ENCODE assay signal across 28 mouse cellular contexts in genomic region chr10:19045986-19046385, GRCm38 (mm10). TPM values are rescaled to one million over a fixed set of nuclear protein-coding genes. Genes with fewer than 3 reads are reported as not detected.
DNase-seq lines count a peak whose midpoint lies in the region; ATAC-seq and TF ChIP-seq lines count a peak whose summit lies in the region.
"Had no signal": no experiment of that assay in that cellular context is flagged by ENCODE, and none has a peak within 500 bp of the region (broad histone marks: within the 10 kb centered on the region; RNA-seq: fewer than 3 reads in every experiment).

No protein-coding gene starts in this region.

- H3K4me2 ChIP-seq in CH12.LX (ENCODE audit: insufficient read depth, low read depth, poor library complexity, severe bottlenecking) (peak overlapping the region; percentile 51; the same call in 1 of the 2 replicates), myocyte (ENCODE audit: low read depth) (peak overlapping the region; percentile 53)
- no peak overlapping the region for H3K4me2 ChIP-seq in kidney, embryonic 15.5 days
- H3K4me2 ChIP-seq: embryonic facial prominence, embryonic 13.5 days; heart, embryonic 11.5 days; hindbrain, embryonic 12.5 days; hindbrain, embryonic 15.5 days had no signal

- TF ChIP-seq EP300 in CH12.LX (IDR thresholded peaks at IDR 0.05; ENCODE audit: low read length) = no peak

- peak; percentile 97 for DNase-seq in 3T3-L1 (ENCODE audit: low read depth, low spot score)
- peak; percentile 53 for DNase-seq in CH12.LX (ENCODE audit: extremely low read depth)
- peak; percentile 67 for DNase-seq in Patski (ENCODE audit: low read depth, low spot score)
- no peak for DNase-seq in heart, embryonic 10.5 days (ENCODE audit: low spot score)
- DNase-seq in frontal cortex, postnatal 10 days (ENCODE audit: low spot score in 2 of 2) = no peak
- DNase-seq: adrenal gland, postnatal 10 days; B cell, adult 2 months; cerebellum, adult 11 months; cerebellum, adult 2 months; cerebellum, postnatal 10 days; cerebellum, postnatal 36 days; embryo, embryonic 11 days; forebrain, postnatal 0 days; gastrocnemius, postnatal 10 days; gastrocnemius, postnatal 36 days; heart, adult 2 months; kidney, adult 2 months had no signal

- in situ Hi-C loops in CH12.LX (cut with MboI; ENCODE audit: low pct_ligation_motif_present, low pct_unique_long_range_greater_than_20kb, low sequenced_read_pairs) (no loop called here), Patski (cut with MboI; ENCODE audit: low pct_unique_long_range_greater_than_20kb) (no loop called here)

- no peak overlapping the region for H3K4me3 ChIP-seq in CH12.LX (replicated peaks in 1 of 3; ENCODE audit: low read depth in 2 of 3, low read length in 2 of 3, poor library complexity in 1 of 3)
- H3K4me3 ChIP-seq in myocyte = no peak overlapping the region
- no peak overlapping the region for H3K4me3 ChIP-seq in kidney, embryonic 15.5 days (replicated peaks)
- no peak overlapping the region for H3K4me3 ChIP-seq in heart, embryonic 10.5 days
- H3K4me3 ChIP-seq: embryonic facial prominence, embryonic 10.5 days; embryonic facial prominence, embryonic 13.5 days; heart, adult 2 months; hindbrain, embryonic 12.5 days; hindbrain, embryonic 15.5 days had no signal

- dilution Hi-C loops in CH12.LX (cut with MboI; ENCODE audit: extremely low pct_ligation_motif_present, extremely low pct_unique_long_range_greater_than_20kb, low sequenced_read_pairs) = no loop called here

- peaks cover 14 to 45% of the 10 kb centered on the region in 2 experiments for H3K4me1 ChIP-seq in CH12.LX (ENCODE audit: control insufficient read depth in 1 of 2, insufficient read depth in 2 of 2)
- no peaks in the 10 kb centered on the region for H3K4me1 ChIP-seq in kidney, embryonic 15.5 days
- H3K4me1 ChIP-seq in heart, embryonic 10.5 days = no peaks in the 10 kb centered on the region
- H3K4me1 ChIP-seq: embryonic facial prominence, embryonic 10.5 days; embryonic facial prominence, embryonic 13.5 days; hindbrain, embryonic 12.5 days; hindbrain, embryonic 15.5 days had no signal

- no peak overlapping the region for H3ac ChIP-seq in myocyte (ENCODE audit: control insufficient read depth, insufficient read length)

- no peaks in the 10 kb centered on the region for H3K27me3 ChIP-seq in CH12.LX (replicated peaks)
- no peaks in the 10 kb centered on the region for H3K27me3 ChIP-seq in Patski
- H3K27me3 ChIP-seq in myocyte (ENCODE audit: control insufficient read depth, insufficient read depth, insufficient read length) = no peaks in the 10 kb centered on the region
- H3K27me3 ChIP-seq in kidney, embryonic 15.5 days = no peaks in the 10 kb centered on the region
- no peaks in the 10 kb centered on the region for H3K27me3 ChIP-seq in heart, embryonic 10.5 days (ENCODE audit: insufficient read depth, poor library complexity, severe bottlenecking)
- H3K27me3 ChIP-seq: embryonic facial prominence, embryonic 13.5 days; hindbrain, embryonic 12.5 days; hindbrain, embryonic 15.5 days had no signal

- WGBS in kidney, embryonic 15.5 days = 62% methylated on average over 2 of the region's 2 CpGs
- 56% methylated on average over 2 of the region's 2 CpGs for WGBS in heart, embryonic 10.5 days

- TF ChIP-seq CTCF in CH12.LX (conservative IDR thresholded peaks at IDR 0.05 in 1 of 2, IDR thresholded peaks at IDR 0.05 in 1 of 2; ENCODE audit: low read depth in 2 of 2, low read length in 2 of 2) = no peak
- TF ChIP-seq CTCF in Patski (IDR thresholded peaks at IDR 0.05) = no peak

- TF ChIP-seq POLR2A in CH12.LX (IDR thresholded peaks at IDR 0.05; ENCODE audit: low read depth, low read length) (no peak), myocyte (IDR thresholded peaks at IDR 0.05; ENCODE audit: insufficient read length, low read depth) (no peak)

- H3K27ac ChIP-seq in CH12.LX (ENCODE audit: insufficient read depth, low read depth) = no peak overlapping the region; the same call in 1 of the 2 replicates
- H3K27ac ChIP-seq in kidney, embryonic 15.5 days = no peak overlapping the region
- no peak overlapping the region for H3K27ac ChIP-seq in heart, embryonic 10.5 days
- H3K27ac ChIP-seq: embryonic facial prominence, embryonic 10.5 days; embryonic facial prominence, embryonic 13.5 days; heart, adult 2 months; hindbrain, embryonic 12.5 days; hindbrain, embryonic 15.5 days had no signal

- POLR2A ChIA-PET in Patski (lab: Charles Lee) = interaction anchor here (0.5 kb wide), 1 partner anchor 58 kb away, joined by 3 read pairs; no protein-coding TSS in a partner anchor

- peak; percentile 87 for ATAC-seq in Patski
- ATAC-seq in kidney, embryonic 15.5 days (replicated peaks; ENCODE audit: low FRiP score) = no peak
- ATAC-seq: activated CD4-positive, CD25-positive, alpha-beta regulatory T cell, adult 4 months; CD4-positive, CD25-positive, alpha-beta regulatory T cell, adult 4 months; forebrain, embryonic 14.5 days; forebrain, postnatal 0 days; intestine, postnatal 0 days had no signal

- peak overlapping the region; percentile 13; the same call in 1 of the 2 replicates for H3K9ac ChIP-seq in CH12.LX (ENCODE audit: insufficient read depth, low read depth)
- H3K9ac ChIP-seq in kidney, embryonic 15.5 days = no peak overlapping the region
- H3K9ac ChIP-seq: embryonic facial prominence, embryonic 13.5 days; forebrain, postnatal 0 days; hindbrain, embryonic 12.5 days; hindbrain, embryonic 15.5 days had no signal

- H3K36me3 ChIP-seq in CH12.LX (replicated peaks in 1 of 2; ENCODE audit: control insufficient read depth in 1 of 2, insufficient read depth in 1 of 2, low read length in 1 of 2) (peaks cover 0 to 2% of the 10 kb centered on the region in 2 experiments), myocyte (ENCODE audit: control insufficient read depth, insufficient read depth) (no peaks in the 10 kb centered on the region)
- H3K36me3 ChIP-seq in kidney, embryonic 15.5 days = no peaks in the 10 kb centered on the region
- H3K36me3 ChIP-seq in heart, embryonic 10.5 days = no peaks in the 10 kb centered on the region
- H3K36me3 ChIP-seq: embryonic facial prominence, embryonic 10.5 days; embryonic facial prominence, embryonic 13.5 days; hindbrain, embryonic 12.5 days; hindbrain, embryonic 15.5 days had no signal

- CTCF ChIA-PET in Patski (lab: Charles Lee) = interaction anchor here (1.0 kb wide), 1 partner anchor 104 kb away, joined by 3 read pairs; no protein-coding TSS in a partner anchor

- H3K9me3 ChIP-seq in CH12.LX (replicated peaks; ENCODE audit: low read length) = no peaks in the 10 kb centered on the region
- no peaks in the 10 kb centered on the region for H3K9me3 ChIP-seq in kidney, embryonic 15.5 days (replicated peaks)
- no peaks in the 10 kb centered on the region for H3K9me3 ChIP-seq in heart, embryonic 10.5 days
- H3K9me3 ChIP-seq: embryonic facial prominence, embryonic 10.5 days; embryonic facial prominence, embryonic 13.5 days; hindbrain, embryonic 12.5 days; hindbrain, embryonic 15.5 days had no signal

- no peaks in the 10 kb centered on the region; the same call in 1 of the 2 replicates for H3K79me2 ChIP-seq in CH12.LX (replicated peaks; ENCODE audit: control insufficient read depth, extremely low read depth, insufficient read depth, poor library complexity, severe bottlenecking)
- H3K79me2 ChIP-seq in myocyte (ENCODE audit: control insufficient read depth, insufficient read depth) = no peaks in the 10 kb centered on the region

- TF ChIP-seq RAD21 in CH12.LX (IDR thresholded peaks at IDR 0.05; ENCODE audit: low read depth, low read length) = no peak

TF ChIP-seq in CH12.LX, 34 proteins besides CTCF, POLR2A, EP300 and RAD21:
- TF ChIP-seq ZMIZ1 (IDR thresholded peaks at IDR 0.05; ENCODE audit: low read depth, low read length) = no peak
- no peak for TF ChIP-seq ZKSCAN1 (IDR thresholded peaks at IDR 0.05; ENCODE audit: borderline replicate concordance, low read depth, low read length)
- no peak for TF ChIP-seq SIN3A (IDR thresholded peaks at IDR 0.05; ENCODE audit: low read length)
- TF ChIP-seq MXI1 (IDR thresholded peaks at IDR 0.05; ENCODE audit: low read depth, low read length) = no peak

TF ChIP-seq in myocyte, 11 proteins besides CTCF, POLR2A, EP300 and RAD21:
- TF ChIP-seq POLR2AphosphoS2 (IDR thresholded peaks at IDR 0.05; ENCODE audit: insufficient read length, low read depth) (no peak), CEBPB (IDR thresholded peaks at IDR 0.05; ENCODE audit: insufficient read depth, poor library complexity, severe bottlenecking) (0 out of 2 replicates have a peak, but pooled peaks have one; percentile 12), SRF (IDR thresholded peaks at IDR 0.05; ENCODE audit: control insufficient read depth, insufficient read length, low read depth) (no peak)

RNA-seq across cellular contexts. Expression of gene Tnfaip3, which starts 30.5 kb away (rescaled TPM):
- total RNA-seq in CH12.LX (2012; rRNA removed) (65.3 and 95.3 TPM in 2 replicates), CH12.LX (2014; rRNA removed) (38.8 and 51.7 TPM in 2 replicates)
- polyA plus RNA-seq in CH12.LX (2012; ENCODE audit: insufficient read length, low read depth) (21.4 and 24.6 TPM in 2 replicates), Patski (2021) (13.7 TPM), myocyte (2012; fragmentation: generic; extraction: Trizol) (8.0 TPM)
- 2.8 and 2.9 TPM in 2 replicates for polyA plus RNA-seq in kidney, embryonic 15.5 days (2015; fragmentation: Nextera tagmentation; extraction: Ambion mirVana)
- 1.6 and 3.7 TPM in 2 replicates for polyA plus RNA-seq in heart, embryonic 10.5 days (2016; fragmentation: Nextera tagmentation; extraction: Ambion mirVana)

Comparison
In these comparisons a context has a peak if more than half of its experiments do, and no peak if none do; other contexts are left out.
1. DNase-seq: peak in 3T3-L1 (single experiment), CH12.LX (single experiment) and Patski (single experiment); none in heart, embryonic 10.5 days (single experiment) and frontal cortex, postnatal 10 days (0 of 2).